Mouse (Mus musculus): Measurements from ENCODE around the gene Pnn. TPM values are rescaled to one million over a fixed set of nuclear protein-coding genes. Genes with fewer than 3 reads are reported as not detected.
"Not testable (repeated sequence)": the region's sequence is repeated elsewhere in the genome, so short reads cannot be mapped to it uniquely, and the experiment has no call there.

Gene Pnn
- polyA plus RNA-seq, 1 experiment from 2014 or later = 120 TPM

DNA sequence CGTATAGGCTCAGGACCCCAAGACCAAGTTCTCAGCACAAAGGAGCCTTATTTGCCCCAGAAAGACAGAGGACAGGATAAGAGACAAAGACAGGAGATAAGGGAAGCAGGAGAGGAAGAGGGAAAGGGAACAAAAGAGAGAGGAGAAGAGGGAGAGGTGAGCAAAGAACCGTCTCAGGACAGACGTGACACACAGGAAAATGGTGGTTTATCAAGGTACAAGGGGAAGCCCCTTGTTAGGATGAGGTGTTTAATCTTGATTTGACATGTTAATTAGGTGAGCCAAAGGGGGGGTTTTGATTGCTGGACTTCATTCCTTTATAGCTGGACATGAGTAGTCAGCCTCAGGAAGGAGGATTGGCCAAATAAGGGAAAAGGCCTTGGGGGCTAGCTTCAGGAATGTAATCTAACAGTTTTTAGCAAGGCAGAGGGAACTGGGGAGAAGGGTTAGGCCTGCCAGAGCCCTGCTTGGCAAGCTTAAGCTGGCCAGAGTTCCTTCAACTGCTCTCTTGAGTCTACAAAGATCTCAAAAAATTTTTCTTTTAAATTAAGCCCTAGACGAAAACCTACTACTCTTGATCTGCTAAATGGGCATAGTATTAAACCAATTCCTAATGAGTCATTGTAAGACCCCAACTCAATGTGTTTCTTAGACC, 11.4 kb upstream of the Pnn start:
- 91% methylated on average over 4 of the region's 4 CpGs for WGBS
- ATAC-seq = no peak
- Histone ChIP-seq H3K4me3 (replicated peaks) (no peak overlapping the region), H3K4me1 (replicated peaks) (peaks cover 29% of the 10 kb centered on the region), H3K27ac (no peak overlapping the region), H3K4me2 (replicated peaks) (no peak overlapping the region), H3K27me3 (no peaks in the 10 kb centered on the region), H3K9me3 (no peaks in the 10 kb centered on the region), H3K36me3 (peaks cover 46% of the 10 kb centered on the region), H3K9ac (replicated peaks) (no peak overlapping the region)

DNA sequence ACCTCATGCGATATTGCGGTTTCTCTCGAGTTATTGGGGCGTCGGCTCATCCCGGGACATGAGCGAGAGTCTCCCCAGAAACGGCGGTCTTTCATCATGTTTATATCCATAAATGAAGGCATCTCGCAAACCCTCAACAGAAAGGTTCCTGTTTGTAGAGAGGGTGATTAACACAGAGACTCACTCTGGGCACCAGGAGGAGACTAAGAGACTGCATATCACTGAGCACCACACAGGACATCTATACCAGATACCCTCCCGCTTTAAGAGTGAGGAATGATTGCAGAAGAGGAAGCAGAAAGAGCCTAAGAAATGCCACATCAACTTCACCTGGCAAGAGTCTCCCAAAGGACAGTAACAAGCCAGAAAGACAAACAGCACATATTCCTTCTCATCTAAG, 10.5 kb upstream of the Pnn start:
- Histone ChIP-seq H3K27ac (no peak overlapping the region), H3K36me3 (peaks cover 46% of the 10 kb centered on the region), H3K4me2 (replicated peaks) (no peak overlapping the region), H3K4me1 (replicated peaks) (peaks cover 33% of the 10 kb centered on the region), H3K4me3 (replicated peaks) (no peak overlapping the region), H3K9me3 (no peaks in the 10 kb centered on the region), H3K27me3 (no peaks in the 10 kb centered on the region), H3K9ac (replicated peaks) (no peak overlapping the region)
- no peak for ATAC-seq
- WGBS = 98% methylated on average over 11 of the region's 11 CpGs

DNA sequence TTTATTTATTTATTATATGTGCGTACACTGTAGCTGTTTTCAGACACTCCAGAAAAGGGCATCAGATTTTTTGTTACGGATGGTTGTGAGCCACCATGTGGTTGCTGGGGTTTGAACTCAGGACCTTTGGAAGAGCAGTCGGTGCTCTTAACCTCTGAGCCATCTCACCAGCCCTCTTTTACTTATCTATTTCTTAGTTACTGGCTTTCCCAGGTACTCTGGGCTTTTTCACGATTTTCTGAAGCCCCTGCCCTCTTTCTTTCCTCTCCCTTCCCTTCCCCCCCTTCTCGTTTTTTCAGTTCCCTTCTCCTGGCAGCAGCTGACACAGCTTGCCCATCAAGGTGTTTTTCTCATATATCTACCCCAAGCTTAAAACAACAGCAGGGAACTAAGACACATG, 8.4 kb upstream of the Pnn start:
- Histone ChIP-seq H3K36me3 (peaks cover 39% of the 10 kb centered on the region), H3K4me1 (replicated peaks) (peaks cover 33% of the 10 kb centered on the region)
- not testable (repeated sequence) for H3K9me3 ChIP-seq; H3K9ac ChIP-seq (replicated peaks); ATAC-seq; H3K4me2 ChIP-seq (replicated peaks); H3K27me3 ChIP-seq; H3K27ac ChIP-seq; H3K4me3 ChIP-seq (replicated peaks)
- WGBS = 88% methylated on average over 5 of the region's 5 CpGs

DNA sequence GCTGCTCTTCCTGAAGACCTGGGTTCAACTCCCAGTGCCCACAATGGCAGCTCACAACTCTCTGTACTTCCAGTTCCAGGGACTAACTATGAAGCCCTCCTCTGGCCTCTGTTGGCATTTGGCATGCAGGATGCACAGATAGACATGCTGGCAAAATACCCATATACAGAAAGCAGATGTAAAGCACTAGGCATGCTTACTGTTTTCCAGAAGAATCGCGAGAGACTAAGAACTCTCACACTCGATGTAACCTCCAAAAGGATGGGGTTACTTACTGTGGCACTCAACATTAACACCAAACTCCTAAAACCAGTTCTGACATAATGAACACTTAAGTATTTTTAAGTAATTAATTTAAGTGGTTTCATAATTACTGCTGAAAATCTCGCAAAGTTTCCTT, 6.4 kb upstream of the Pnn start:
- Histone ChIP-seq H3K9ac (replicated peaks) (peak overlapping the region; percentile 85), H3K36me3 (peaks cover 30% of the 10 kb centered on the region), H3K27me3 (no peaks in the 10 kb centered on the region), H3K4me1 (replicated peaks) (peaks cover 33% of the 10 kb centered on the region), H3K4me2 (replicated peaks) (peak overlapping the region; percentile 82), H3K9me3 (no peaks in the 10 kb centered on the region), H3K4me3 (replicated peaks) (peak overlapping the region; percentile 78), H3K27ac (peak overlapping the region; percentile 95)
- WGBS = 75% methylated on average over 4 of the region's 4 CpGs
- no peak for ATAC-seq

DNA sequence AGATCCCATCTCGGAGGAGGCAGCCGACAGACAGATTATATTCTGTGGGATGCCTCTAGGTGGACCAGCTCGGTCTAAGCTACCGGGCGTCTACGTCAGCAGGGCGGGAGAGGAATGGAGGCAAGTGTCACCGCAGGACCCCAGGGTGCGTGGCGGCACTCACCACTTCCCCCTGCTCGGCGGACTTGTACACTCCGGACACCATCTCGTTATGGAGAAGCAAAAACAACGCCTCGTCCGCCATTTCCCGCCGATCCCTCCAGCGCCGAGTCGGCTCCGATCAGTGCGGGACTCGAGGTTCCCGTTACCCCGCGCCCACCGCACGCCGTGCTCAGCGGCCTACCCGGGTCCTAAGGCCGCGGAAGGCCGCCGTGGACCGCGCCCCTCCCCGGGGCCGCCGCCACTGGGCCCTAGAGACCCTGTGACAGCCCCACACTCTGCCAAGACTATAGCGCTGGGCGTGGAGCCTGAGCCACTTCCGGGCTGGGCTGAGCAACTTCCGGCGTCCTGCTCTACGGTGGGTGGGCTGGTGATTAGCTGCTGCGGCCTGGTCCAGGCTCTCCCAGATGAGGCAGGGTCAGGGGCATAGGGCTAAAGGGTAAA, 5.6 kb upstream of the Pnn start, which contains the start of gene Trappc6b:
Gene Trappc6b (minus strand): TSS at position 480 of the 603 bp plus-strand sequence.
- peaks cover 23% of the 10 kb centered on the region for H3K36me3 ChIP-seq
- peaks cover 36% of the 10 kb centered on the region for H3K4me1 ChIP-seq (replicated peaks)
- H3K9ac ChIP-seq (replicated peaks) = peak within 1 kb of the TSS; percentile 85
- WGBS = under 1% methylated on average over 48 of the region's 49 CpGs
- no peaks in the 10 kb centered on the region for H3K27me3 ChIP-seq
- H3K27ac ChIP-seq = peak within 1 kb of the TSS; percentile 95
- no peaks in the 10 kb centered on the region for H3K9me3 ChIP-seq
- H3K4me3 ChIP-seq (replicated peaks) = peak within 1 kb of the TSS; percentile 78
- peak within 1 kb of the TSS; percentile 82 for H3K4me2 ChIP-seq (replicated peaks)
- peak; percentile 99 for ATAC-seq

DNA sequence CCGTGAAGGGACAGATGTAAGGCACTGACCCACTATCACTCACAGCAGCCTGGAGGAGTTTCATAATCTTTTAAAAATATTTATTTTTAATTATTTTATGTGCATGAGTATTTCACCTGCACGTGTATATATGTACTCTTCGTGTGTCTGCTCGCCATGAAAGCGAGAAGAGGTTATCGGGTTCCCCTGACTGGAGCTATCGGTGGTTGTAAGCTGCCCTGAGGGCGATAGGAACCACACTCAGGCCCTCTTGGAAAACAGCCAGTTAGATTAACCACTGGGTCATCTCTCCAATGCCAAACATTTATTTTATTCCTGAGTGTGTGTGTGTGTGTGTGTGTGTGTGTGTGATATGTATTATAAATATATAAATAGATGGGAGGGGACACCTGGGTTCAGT, 1.8 kb upstream of the Pnn start:
- Histone ChIP-seq H3K4me2 (replicated peaks) (no peak overlapping the region), H3K27me3 (no peaks in the 10 kb centered on the region), H3K36me3 (peaks cover 17% of the 10 kb centered on the region), H3K9me3 (no peaks in the 10 kb centered on the region), H3K9ac (replicated peaks) (no peak overlapping the region), H3K27ac (no peak overlapping the region), H3K4me1 (replicated peaks) (peaks cover 23% of the 10 kb centered on the region), H3K4me3 (replicated peaks) (no peak overlapping the region)
- ATAC-seq = no peak
- WGBS = 82% methylated on average over 8 of the region's 8 CpGs

DNA sequence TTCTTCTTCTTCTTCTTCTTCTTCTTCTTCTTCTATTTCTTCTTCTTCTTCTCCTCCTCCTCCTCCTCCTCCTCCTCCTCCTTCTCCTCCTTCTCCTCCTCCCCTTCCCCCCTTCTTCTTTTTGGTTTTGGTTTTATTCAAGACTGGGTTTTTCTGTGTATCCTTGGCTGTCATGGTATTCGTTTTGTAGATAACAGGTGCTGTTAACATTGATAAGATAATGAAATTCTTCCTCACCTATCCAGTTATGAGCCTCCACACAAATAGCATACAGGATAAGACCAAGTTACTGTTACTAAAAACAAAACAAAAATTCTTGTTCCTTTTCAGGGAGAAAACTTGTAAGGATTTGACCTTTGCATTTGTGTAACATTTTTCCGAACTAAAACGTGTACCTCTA, 908 bp upstream of the Pnn start:
- no peak for ATAC-seq
- Histone ChIP-seq H3K36me3 (peaks cover 26% of the 10 kb centered on the region), H3K9me3 (no peaks in the 10 kb centered on the region), H3K4me1 (replicated peaks) (peaks cover 14% of the 10 kb centered on the region), H3K27ac (peak overlapping the region; percentile 90), H3K4me2 (replicated peaks) (peak overlapping the region; percentile 61), H3K4me3 (replicated peaks) (peak overlapping the region; percentile 100), H3K27me3 (no peaks in the 10 kb centered on the region), H3K9ac (replicated peaks) (no peak overlapping the region)
- 76% methylated on average over 3 of the region's 3 CpGs for WGBS

DNA sequence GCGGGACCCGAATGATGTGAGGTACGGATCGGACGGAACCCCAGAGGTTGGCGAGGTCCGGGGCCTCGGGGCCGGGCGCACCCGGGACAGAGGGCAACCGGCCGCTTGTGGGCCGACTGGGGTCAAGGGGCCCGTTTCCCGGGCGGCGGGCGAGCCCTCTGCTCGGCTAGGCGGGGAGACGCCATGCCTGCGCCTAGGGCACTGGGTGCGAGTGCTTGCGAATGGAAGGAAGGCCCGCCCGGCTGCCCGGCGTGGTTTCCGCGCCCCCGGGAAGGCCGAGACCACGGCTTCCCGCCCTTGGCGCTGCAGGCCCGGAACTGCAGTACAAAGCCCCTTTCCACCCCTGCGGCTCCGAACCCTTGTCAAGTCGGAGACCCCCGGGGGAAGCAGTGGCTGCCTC, 411 bp downstream of the Pnn start:
- peak overlapping the region; percentile 85 for H3K4me2 ChIP-seq (replicated peaks)
- no peak for ATAC-seq
- H3K36me3 ChIP-seq = peaks cover 38% of the 10 kb centered on the region
- no peaks in the 10 kb centered on the region for H3K27me3 ChIP-seq
- H3K4me1 ChIP-seq (replicated peaks) = peaks cover 14% of the 10 kb centered on the region
- peak overlapping the region; percentile 100 for H3K9ac ChIP-seq (replicated peaks)
- peak overlapping the region; percentile 100 for H3K4me3 ChIP-seq (replicated peaks)
- H3K27ac ChIP-seq = peak overlapping the region; percentile 90
- no peaks in the 10 kb centered on the region for H3K9me3 ChIP-seq
- under 1% methylated on average over 34 of the region's 41 CpGs for WGBS

DNA sequence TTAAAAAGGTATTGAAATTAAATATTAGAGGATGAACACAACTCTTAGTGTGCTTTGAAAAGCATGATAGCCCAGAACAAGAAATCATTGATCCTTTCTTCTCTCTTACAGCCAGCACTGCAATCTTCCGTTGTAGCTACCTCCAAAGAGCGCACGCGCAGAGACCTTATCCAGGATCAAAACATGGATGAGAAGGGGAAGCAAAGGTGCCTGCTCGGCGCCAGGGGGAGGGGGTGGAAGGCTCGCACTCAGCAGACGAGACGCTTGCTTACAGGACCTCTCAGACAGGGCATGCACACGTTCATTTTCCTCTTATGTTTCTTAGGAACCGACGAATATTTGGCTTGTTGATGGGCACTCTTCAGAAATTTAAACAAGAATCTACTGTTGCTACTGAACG, 2.1 kb downstream of the Pnn start:
- no peak overlapping the region for H3K4me2 ChIP-seq (replicated peaks)
- peaks cover 47% of the 10 kb centered on the region for H3K36me3 ChIP-seq
- 92% methylated on average over 13 of the region's 13 CpGs for WGBS
- H3K4me3 ChIP-seq (replicated peaks) = no peak overlapping the region
- ATAC-seq = no peak
- peaks cover 14% of the 10 kb centered on the region for H3K4me1 ChIP-seq (replicated peaks)
- no peak overlapping the region for H3K27ac ChIP-seq
- H3K9ac ChIP-seq (replicated peaks) = no peak overlapping the region
- no peaks in the 10 kb centered on the region for H3K9me3 ChIP-seq
- no peaks in the 10 kb centered on the region for H3K27me3 ChIP-seq

DNA sequence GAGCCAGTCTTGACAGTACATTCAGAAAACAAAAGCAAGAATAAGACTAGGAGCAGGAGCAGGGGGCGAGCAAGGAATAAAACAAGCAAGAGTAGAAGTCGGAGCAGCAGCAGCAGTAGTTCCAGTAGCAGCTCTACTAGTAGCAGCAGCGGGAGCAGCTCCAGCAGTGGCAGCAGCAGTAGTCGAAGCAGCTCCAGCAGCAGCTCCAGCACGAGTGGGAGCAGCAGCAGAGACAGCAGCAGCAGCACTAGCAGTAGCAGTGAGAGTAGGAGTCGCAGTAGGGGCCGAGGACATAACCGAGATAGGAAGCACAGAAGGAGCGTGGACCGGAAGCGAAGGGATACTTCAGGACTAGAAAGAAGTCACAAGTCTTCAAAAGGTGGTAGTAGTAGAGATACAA, 5.6 kb downstream of the Pnn start:
- no peak overlapping the region for H3K27ac ChIP-seq
- H3K4me3 ChIP-seq (replicated peaks) = no peak overlapping the region
- peaks cover 54% of the 10 kb centered on the region for H3K36me3 ChIP-seq
- no peak overlapping the region for H3K9ac ChIP-seq (replicated peaks)
- H3K4me1 ChIP-seq (replicated peaks) = peaks cover 10% of the 10 kb centered on the region
- H3K4me2 ChIP-seq (replicated peaks) = no peak overlapping the region
- H3K27me3 ChIP-seq = no peaks in the 10 kb centered on the region
- ATAC-seq = no peak
- no peaks in the 10 kb centered on the region for H3K9me3 ChIP-seq
- WGBS = 87% methylated on average over 11 of the region's 11 CpGs

DNA sequence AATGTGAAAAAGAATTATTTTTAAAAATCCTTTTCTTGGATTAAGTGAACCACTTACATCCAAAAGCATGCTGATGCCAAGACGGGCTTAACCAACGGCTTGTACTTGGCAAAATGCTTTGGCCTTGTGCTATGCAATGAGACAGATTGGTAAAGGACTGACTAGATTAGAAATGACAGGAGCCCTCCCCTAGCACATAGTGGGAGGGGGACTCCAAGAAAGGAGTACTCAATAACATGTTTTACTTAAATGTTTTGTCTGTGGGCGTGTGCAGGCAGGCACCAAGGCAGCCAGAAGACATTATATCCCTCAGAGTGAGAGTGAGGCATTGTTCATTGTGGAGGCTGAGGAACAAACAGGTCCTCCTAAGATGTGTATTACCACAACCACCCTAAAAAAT, 7.4 kb downstream of the Pnn start:
- 94% methylated on average over 3 of the region's 3 CpGs for WGBS
- peaks cover 44% of the 10 kb centered on the region for H3K36me3 ChIP-seq
- H3K4me2 ChIP-seq (replicated peaks) = no peak overlapping the region
- H3K9ac ChIP-seq (replicated peaks) = no peak overlapping the region
- H3K27ac ChIP-seq = no peak overlapping the region
- no peak for ATAC-seq
- no peaks in the 10 kb centered on the region for H3K27me3 ChIP-seq
- H3K9me3 ChIP-seq = no peaks in the 10 kb centered on the region
- no peak overlapping the region for H3K4me3 ChIP-seq (replicated peaks)
- no peaks in the 10 kb centered on the region for H3K4me1 ChIP-seq (replicated peaks)

DNA sequence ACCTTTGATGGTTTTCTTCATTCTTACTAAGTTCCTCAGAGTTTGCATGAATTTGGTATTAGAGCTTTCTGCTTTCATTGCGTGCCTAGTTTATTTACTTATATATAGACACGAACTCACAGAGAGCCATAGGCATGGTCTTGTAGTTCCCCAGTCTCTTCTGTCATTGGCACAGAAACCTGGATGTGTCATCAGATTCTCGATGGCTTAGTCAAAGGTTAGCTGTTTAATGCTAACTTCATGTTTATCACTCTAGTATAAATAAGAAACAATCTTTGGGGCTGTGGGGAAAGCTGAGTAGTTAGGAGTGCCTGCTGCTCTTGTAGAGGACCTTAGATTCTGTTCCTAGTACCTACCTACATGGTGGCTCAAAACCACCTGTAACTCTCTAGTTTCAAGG, 10.3 kb downstream of the Pnn start:
- 93% methylated on average over 3 of the region's 3 CpGs for WGBS
- no peak overlapping the region for H3K4me2 ChIP-seq (replicated peaks)
- H3K36me3 ChIP-seq = peaks cover 17% of the 10 kb centered on the region
- no peaks in the 10 kb centered on the region for H3K27me3 ChIP-seq
- no peaks in the 10 kb centered on the region for H3K4me1 ChIP-seq (replicated peaks)
- no peak overlapping the region for H3K9ac ChIP-seq (replicated peaks)
- H3K9me3 ChIP-seq = no peaks in the 10 kb centered on the region
- H3K4me3 ChIP-seq (replicated peaks) = no peak overlapping the region
- no peak for ATAC-seq
- H3K27ac ChIP-seq = no peak overlapping the region

DNA sequence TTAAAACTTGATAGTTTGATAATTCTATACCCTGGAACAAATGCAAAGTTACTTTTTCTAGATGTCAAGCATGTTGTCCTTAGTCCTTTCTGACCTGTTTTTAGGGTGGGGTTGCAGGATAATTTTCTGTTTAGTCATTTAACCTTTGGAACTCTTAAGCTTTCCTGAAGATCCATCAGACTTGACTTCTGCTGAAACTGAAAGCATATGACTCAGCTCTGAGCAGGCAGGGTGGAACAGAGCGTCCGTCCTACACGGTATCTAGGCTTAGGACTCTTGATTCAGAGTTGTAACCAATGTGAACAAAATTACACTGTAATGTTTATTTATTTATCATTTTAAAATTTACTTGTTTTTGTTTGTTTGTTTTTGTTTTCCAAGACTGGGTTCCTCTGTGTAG, 11.2 kb downstream of the Pnn start:
- Histone ChIP-seq H3K4me3 (replicated peaks) (no peak overlapping the region), H3K9ac (replicated peaks) (no peak overlapping the region), H3K27ac (no peak overlapping the region), H3K27me3 (no peaks in the 10 kb centered on the region), H3K4me2 (replicated peaks) (no peak overlapping the region), H3K36me3 (peaks cover 10% of the 10 kb centered on the region), H3K9me3 (no peaks in the 10 kb centered on the region), H3K4me1 (replicated peaks) (no peaks in the 10 kb centered on the region)
- ATAC-seq = no peak
- WGBS = 98% methylated on average over 3 of the region's 3 CpGs
